Mouse (Mus musculus) layer of hippocampus, adult 8-10 months (tissue): Measurements from ENCODE around the gene Ddn. TPM values are rescaled to one million over a fixed set of nuclear protein-coding genes. Genes with fewer than 3 reads are reported as not detected.

Experiments used
- DNase-seq, 2 experiments: peaks; one replicate each; pipeline ENCODE4 v3.0.0; 2022; ENCODE audit warnings: low spot score in 2 of 2
- total RNA-seq, 4 experiments: library from RNA; stranded (reverse); gene quantifications; 2 replicates each; pipeline ENCODE4 v1.2.4; 2022

Gene Ddn
- 1,000 to 10,000 TPM; 1,258 to 1,383 (median 1,345) TPM for total RNA-seq

GRCm38 (mm10) chr15:98809390-98809789, at the start of gene Ddn:
TSS of gene Ddn (minus strand) at chr15:98809490.
- no peak for DNase-seq

GRCm38 (mm10) chr15:98854214-98854613, 44.9 kb upstream of the Ddn start:
- no peak for DNase-seq

- no peak for DNase-seq
Measured at GRCm38 (mm10) chr15:98853161-98853937, 44.1 kb upstream of the Ddn start.

GRCm38 (mm10) chr15:98852733-98853132, 43.4 kb upstream of the Ddn start:
- DNase-seq = no peak

GRCm38 (mm10) chr15:98852071-98852470, 42.8 kb upstream of the Ddn start:
- no peak for DNase-seq

GRCm38 (mm10) chr15:98851229-98851818, 42.0 kb upstream of the Ddn start:
- no peak for DNase-seq

GRCm38 (mm10) chr15:98850668-98851067, 41.4 kb upstream of the Ddn start:
- DNase-seq = no peak

GRCm38 (mm10) chr15:98849956-98850600, 40.8 kb upstream of the Ddn start:
- DNase-seq = no peak

- DNase-seq = no peak
Measured at GRCm38 (mm10) chr15:98849165-98849564, 39.9 kb upstream of the Ddn start.

- DNase-seq = no peak
Measured at GRCm38 (mm10) chr15:98846140-98846539, 36.9 kb upstream of the Ddn start.

GRCm38 (mm10) chr15:98845149-98845548, 35.9 kb upstream of the Ddn start:
- no peak for DNase-seq

- no peak for DNase-seq
Measured at GRCm38 (mm10) chr15:98843595-98844223, 34.4 kb upstream of the Ddn start.

- no peak for DNase-seq
Measured at GRCm38 (mm10) chr15:98839671-98840585, 30.6 kb upstream of the Ddn start.

- no peak for DNase-seq
Measured at GRCm38 (mm10) chr15:98839161-98839560, 29.9 kb upstream of the Ddn start.

GRCm38 (mm10) chr15:98837743-98838103, 28.4 kb upstream of the Ddn start:
- DNase-seq = no peak

- no peak for DNase-seq
Measured at GRCm38 (mm10) chr15:98837006-98837742, 27.9 kb upstream of the Ddn start.

- DNase-seq = no peak
Measured at GRCm38 (mm10) chr15:98835291-98835690, 26.0 kb upstream of the Ddn start.

GRCm38 (mm10) chr15:98834059-98834458, 24.8 kb upstream of the Ddn start:
- no peak for DNase-seq

- no peak for DNase-seq
Measured at GRCm38 (mm10) chr15:98833281-98833680, 24.0 kb upstream of the Ddn start.
